Mouse (Mus musculus): ENCODE results near the gene Dnaaf2.
"Not testable (repeated sequence)": the region's sequence is repeated elsewhere in the genome, so short reads cannot be mapped to it uniquely, and the experiment has no call there.

Gene Dnaaf2

DNA sequence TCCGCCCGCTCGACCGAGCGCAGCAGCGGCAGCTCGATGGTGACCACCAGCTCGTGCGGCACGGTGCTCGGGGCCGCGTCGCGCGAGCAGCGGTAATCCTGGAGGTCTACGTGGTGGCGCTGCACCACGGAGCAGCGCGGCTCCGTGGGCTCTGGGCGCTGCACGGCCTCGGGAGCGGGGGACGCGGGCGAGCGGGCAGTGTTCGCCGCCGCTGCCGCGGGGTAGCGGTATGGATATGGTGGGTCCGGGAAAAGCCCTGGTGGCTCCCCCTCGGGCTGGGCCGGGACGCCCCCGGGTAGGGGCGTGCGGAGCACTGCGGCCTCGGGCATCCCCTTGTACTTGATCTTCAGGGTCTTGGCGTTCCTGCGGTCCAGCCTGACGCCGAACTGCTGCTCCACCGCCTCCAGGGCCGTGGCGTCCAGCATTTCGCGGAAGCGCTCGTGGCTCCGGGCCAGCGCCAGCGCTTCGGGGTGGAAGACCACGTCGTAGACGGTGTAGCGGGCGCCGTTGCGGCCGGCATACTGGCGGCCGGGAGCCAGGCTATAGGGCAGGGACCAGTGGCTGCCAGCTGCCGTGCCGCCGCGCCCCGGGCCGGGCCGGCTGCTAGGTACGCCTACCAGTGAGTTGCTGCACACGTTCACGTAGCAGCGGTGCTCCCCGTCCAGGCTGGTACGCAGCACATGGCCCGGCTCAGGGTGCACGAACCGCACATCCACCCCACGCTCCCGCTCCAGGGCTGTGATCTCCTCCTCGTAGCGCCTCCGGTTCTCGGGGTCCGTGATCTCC is 658 bp downstream of the Dnaaf2 start:
- DNase-seq, result peak; percentile 61

DNA sequence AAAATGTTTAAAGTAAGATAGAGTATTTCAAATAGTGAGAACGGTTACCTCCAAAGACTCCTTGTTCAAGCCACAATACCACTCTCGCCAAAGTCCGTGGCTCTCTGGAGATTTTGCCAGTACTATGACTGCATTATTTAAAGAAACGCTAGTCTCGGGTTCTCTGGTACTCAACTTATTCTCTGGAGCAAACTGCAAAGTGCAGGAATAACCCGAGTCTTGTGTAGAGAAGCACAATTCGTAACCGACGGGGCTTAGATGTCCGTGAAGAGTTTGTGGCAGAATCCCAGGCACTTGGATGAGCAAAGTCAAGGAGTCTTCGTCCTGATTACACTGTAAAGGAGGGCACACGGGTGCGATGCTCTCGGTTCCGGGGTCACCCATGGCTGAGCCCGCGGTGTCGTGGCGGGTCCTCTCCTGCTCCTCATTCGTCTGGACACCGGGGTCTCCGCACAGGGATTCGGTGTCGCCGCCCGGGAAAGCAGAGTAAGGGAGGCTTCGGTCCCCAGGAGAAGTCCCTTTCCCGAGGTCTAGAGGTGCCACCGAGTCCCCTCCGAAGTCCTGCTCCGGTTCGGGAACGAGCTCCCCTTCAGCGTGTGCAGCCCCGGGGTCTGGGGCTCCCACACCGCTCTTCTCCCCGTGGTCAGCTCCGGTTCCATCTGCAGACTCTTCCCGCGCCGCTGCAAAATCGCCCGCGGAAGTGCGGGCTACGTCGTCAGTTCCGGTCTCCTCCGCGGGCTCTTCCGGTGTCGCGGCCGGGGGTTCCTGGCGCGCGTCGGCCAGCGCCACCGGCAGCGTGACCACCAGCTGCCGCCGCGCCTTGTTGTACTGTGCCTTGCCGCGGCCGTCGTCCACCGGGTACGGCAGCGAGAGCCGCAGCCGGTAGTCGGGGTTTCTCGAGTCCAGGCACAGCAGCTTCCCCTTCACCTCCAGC is 1.5 kb downstream of the Dnaaf2 start, which contains the start of gene Gm49383:
Gene Gm49383 (minus strand): TSS at position 661 of the 934 bp plus-strand sequence.
- DNase-seq, result peak; percentile 59

DNA sequence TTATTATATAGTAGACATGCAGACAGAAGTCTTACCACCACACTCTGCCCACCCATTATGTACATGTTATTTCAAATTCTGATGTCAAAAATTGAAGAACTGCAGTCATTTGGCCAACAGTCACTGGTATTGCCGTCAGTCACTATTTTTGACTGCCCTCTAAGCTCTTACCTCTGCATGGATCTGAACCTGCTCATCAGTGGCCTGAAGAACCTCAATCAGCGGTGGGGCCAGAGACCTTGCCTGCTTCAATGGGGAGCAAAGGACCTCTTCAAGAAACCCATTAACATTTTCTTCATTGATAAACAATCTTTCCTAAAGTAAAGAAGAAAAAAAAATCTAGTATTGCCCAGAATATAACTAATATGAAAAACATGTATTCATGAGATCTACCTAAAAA is 5.6 kb downstream of the Dnaaf2 start:
- DNase-seq, result no peak

DNA sequence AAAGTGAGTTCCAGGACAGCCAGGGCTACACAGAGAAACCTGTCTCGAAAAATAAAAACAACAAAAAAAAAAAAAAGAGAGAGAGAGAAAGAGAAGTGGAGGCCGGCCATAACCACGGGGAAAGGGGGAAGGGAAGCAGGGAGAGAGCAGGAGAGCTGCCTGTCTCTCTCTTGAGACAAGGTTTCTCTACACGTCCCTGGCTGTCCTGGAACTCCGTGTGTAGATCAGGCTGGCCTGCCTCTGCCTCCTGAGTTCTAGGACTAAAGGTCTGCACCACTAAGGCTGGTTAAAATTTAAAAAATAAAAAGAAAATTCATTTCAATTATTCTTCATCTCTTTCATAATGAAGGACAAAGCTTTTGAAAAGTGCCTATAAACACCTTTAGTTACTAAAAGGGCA is 6.8 kb downstream of the Dnaaf2 start:
- DNase-seq, result no peak

DNA sequence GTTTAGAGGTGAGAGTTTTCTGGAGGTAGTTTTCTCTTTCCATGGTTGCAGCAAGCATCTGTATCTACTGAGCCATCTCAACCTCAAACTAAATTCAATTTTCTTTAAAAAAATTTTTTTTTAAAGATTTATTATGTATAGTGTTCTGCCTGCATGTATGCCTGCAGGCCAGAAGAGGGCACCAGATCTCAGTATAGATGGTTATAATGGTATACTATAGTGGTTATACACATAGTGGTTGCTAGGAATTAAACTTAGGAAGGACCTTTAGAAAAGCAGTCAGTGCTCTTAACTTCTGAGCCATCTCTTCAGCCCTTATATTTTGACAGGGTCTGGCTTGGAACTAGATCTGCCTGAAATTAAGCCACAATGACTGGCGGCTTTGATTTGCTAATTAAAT is 7.7 kb downstream of the Dnaaf2 start:
- no peak for DNase-seq

DNA sequence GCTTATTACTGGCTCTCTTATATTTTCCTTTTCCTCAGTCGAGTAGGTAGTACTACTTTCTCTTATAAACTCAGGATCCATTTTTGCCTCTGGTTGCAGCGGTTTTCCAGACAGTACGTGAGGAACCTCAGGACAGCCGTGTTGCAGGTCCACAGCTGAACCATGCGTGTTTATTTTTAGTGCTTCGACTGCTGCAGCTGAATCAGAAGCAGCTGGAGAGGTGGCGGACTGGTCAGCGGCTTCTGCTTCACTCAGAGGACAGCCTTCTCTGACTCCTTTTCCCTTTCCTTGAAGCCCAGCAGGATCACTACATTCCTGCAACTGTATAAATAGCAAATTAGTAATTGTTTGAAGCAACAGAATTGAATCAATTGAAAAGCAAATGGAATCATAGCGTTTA is 8.2 kb downstream of the Dnaaf2 start:
- no peak for DNase-seq

DNA sequence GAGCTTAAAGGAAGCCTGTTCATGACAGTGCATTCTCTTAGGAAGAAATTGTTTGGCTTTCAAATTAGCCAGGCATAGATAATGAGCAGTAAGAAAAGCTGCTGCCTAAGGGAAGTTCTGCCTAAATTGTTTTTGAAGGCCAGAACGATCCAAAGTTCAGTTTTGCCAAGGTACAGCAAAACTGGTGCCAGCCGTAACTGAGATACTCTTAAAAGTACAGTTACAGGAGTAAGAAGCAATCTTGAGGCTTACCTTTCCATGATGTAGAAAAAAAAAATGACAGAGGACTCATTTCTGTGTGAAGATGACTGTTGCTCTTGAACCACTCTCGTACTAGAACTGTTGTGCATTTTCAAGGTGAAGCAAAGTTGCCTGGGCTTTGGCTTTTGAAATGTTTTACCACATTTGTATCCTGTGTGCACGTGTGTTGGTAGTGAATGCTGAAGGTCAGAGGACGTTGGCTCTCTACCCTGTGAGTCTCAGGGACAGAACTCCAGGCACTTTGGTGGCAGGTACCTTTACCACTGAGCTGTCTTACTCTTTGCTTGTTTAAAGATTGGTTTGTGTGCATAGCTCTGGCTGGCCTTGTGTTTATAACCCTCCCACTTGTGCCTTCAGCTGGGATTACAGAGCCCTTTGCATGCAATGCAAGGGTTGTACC is 11.3 kb downstream of the Dnaaf2 start:
- no peak for DNase-seq

DNA sequence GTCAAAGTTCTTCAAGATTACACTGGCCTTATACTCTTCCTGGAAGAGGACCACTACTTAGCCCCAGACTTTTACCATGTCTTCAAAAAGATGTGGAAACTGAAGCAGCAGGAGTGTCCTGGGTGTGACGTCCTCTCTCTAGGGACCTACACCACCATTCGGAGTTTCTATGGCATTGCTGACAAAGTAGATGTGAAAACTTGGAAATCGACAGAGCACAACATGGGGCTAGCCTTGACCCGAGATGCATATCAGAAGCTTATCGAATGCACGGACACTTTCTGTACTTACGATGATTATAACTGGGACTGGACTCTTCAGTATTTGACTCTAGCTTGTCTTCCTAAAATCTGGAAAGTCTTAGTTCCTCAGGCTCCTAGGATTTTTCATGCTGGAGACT is 12.9 kb downstream of the Dnaaf2 start:
- DNase-seq, result no peak

DNA sequence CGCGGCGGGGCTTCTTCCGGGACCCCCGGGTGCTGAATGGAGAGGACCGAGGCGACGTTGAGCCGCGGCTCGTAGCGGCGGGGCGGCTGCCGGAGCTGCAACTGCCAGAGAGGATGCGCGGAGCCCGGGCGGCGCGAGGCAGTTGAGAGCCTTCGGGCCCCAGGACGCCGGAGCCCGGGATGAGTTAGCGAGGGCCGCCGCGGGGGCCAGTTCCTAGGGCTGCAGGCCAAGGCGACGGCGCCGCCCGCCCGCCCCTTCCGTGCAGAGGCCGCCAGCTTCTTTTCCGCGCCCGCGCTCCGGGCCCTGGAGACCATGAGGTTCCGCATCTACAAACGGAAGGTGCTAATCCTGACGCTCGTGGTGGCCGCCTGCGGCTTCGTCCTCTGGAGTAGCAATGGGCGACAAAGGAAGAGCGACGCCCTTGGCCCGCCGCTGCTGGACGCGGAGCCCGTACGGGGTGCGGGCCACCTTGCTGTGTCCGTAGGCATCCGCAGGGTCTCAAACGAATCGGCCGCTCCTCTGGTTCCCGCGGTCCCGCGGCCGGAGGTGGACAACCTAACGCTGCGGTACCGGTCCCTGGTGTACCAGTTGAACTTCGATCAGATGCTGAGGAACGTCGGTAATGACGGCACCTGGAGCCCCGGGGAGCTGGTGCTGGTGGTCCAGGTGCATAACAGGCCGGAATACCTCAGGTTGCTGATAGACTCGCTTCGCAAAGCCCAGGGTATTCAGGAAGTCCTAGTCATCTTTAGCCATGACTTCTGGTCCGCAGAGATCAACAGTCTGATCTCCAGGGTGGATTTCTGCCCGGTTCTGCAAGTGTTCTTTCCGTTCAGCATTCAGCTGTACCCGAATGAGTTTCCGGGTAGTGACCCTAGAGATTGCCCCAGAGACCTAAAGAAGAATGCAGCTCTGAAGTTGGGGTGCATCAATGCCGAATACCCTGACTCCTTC is 13.6 kb downstream of the Dnaaf2 start:
- no peak for DNase-seq

DNA sequence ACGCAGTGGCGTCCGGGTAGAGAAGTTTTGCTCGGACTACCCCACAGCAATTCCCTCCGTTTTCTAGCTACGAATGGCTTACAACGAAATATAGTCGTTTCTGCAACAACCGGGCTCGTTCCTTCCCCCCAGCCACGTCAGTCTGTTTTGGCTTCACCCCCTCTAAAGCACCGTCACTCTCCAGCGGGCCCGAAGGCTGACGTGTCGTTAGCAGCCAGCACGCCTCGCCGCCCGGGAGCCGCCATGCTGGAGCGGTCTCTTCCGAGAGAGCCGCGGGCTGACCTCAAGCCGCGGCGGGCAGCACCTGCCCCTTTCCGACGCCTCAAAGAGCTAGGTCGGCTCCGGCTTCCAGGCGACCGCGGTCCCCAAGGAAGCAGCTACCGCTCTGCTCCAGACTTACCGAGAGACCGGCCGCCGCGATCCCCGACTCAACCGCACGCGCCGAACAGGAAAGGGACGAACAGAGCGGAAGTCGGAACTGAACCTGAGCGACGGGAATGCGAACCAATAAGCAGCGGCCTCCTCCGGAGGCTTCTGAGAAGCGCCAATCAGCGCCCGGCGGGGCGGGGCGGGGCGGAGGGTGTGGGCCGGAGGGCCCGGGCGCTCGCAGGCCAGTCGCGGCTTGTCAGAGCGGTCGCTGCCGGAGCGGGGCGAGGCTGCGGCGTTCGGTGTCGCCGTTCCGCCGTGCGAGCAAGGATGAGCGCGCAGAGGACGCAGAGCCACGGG is 14.5 kb downstream of the Dnaaf2 start, which contains the start of the genes Rpl36al and Mgat2:
Gene Rpl36al (minus strand): TSS at position 501 of the 726 bp plus-strand sequence.
Gene Mgat2 (plus strand): TSS at position 575 of the 726 bp plus-strand sequence.
- DNase-seq, result peak; percentile 99

DNA sequence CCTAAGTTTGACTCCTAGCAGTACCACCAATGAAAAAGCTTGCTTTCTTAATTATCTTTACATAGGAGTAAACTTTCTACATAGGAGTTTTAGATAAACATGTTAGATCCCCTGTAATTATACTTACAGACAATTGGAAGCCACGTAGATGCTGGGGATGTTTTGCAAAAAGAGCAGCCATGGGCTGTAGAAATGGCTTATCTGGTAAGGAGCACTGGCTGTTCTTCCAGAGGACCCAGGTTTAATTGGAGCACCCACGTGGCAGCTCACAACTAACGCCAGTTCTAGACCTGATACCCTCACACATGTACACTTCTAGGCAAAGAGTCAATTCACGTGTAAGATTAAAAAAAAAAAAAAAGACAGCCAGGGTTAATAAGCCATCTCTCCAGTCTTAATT is 16.4 kb downstream of the Dnaaf2 start:
- no peak for DNase-seq

DNA sequence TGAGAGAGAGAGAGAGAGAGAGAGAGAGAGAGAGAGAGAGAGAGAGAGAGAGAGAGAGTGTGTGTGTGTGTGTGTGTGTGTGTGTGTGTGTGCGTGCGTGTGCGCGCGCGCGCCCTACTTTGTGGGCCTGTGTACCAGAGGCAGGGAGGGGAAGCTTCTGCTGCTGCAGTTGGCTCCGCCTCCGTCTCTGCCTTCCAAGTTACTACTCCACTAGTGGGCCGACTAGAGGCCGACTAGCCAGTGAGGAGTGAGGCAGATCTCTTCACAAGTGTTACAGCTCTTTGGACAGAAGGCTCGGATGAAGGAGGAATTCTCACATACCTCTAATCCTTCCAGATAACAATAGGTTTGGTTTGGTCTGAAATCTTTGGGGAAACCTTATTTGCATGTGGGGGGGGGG is 18.9 kb downstream of the Dnaaf2 start:
- DNase-seq, result no peak

DNA sequence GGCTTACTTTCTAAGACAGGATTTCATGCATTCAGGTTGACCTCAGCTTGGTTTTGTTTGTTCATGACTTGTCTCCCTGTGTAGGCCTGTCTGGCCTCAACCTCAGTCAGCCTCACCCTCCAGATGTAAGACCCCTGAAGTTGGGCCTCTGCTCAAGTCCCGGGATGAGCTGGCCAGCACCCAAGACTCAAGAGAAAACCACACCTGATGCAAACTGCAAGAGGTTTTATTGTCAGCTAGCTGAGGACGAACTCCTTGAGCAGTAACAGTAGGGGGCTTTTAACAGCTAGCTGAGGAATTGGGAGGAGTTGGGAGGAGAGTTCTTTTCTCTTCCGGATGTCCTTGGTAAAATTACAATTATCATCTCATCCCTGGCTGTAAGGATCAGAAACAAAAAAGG is 20.7 kb downstream of the Dnaaf2 start:
- no peak for DNase-seq

DNA sequence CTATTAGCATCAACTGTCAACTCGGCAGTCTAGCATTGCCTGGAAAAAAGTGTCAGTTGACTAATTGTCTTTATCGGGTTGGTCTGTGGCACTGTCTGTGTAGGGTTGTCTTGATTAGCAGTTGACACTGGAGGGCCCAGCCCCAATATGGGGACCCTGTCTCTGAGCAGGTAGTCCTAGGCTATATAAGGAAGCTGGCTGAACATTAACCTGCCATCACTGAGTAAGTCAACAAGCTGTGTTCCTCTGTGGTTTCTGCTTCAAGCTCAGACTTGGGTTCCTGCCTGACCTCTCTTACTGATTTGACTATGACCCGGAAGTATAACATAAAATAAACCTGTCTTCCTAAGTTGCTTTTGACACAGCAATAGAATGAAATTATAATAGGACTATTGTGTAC is 22.3 kb downstream of the Dnaaf2 start:
- no peak for DNase-seq

DNA sequence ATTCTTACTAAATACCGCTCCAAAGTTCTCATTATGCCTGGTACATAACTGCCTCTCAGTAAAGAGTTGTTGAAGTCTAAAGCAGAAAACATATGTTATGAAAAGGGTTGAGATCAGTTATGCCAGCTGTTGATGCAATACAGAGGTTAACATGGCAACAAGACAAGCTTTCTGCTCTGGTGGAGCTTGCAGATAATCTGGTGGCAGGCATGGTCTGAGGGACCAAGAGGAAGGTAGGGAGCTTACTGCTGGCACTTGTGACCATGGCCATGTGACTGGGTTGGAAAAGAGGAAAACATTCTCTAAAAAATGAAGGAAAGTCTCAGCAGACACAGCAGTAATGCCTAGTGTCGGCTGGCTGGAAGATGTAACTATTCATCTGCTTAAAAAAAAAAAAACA is 26.9 kb downstream of the Dnaaf2 start:
- DNase-seq, result no peak

DNA sequence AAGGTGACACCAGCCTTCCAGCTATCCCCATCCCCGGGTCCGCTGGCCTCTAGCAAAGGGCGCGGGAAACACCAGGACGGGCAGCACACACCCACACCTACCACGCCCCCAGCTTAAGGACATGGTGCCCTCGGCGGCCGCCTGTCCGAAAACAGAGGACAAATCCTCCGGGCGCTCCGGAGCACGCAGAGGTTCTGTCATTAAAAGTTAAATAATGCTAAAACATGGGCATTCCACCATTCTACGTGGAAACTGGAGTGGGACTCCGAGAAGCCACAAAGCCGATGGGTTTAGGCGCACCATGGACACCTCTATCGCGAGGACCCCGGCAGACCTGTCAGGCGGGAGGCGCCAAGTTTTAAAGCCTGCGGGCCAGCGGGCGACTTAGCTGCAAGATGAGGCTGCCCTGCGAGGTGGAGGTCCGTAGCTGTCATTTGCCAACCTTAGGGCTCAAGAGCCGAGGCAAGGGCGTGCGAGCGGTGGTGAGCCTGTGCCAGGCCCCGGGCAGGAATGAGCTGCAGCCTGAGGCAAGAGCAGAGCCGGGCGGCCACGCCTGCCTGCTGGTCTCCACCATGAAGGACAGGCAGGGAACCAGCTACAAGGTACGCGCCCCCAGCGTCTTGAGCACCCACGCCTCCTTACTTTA is 29.6 kb downstream of the Dnaaf2 start, which contains the start of gene Lrr1:
Gene Lrr1 (plus strand): TSS at position 354 of the 646 bp plus-strand sequence.
- DNase-seq, result peak; percentile 87

DNA sequence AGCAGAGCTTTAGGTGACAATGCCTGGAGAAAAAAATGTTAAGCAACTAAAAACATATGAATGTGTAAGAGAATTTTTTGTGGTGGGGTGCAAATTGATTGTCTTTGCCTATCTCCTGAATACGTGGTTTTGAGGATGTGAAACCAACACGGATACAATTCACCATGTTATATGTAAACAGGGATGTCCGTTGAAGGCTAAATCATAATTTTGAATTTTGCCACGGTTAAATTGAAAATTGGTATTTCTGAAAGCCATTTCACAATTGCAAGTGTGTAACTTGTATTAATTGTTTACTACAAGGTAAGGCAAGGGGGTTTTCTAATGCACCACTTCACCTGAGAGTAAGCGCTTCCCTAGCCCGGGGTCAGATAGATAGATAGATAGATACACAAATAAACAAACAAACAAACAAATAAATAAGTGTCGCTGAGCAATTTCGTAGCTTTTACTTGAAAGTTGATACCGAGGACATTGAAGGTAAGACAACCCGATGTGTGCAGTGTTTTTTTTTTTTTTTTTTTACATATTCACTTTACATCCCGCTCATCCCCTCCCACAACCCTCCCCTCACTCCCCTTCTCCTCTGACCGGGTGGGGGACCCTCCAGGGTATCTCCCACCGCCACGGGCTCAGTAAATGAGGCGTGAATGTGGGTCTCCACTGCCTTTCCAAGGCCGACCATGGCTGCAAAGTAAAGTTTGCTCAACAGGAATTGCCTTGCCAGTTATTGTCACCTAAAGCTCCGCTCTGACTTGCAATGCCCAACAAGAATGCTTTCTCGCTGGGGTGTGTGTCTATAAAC is 30.4 kb downstream of the Dnaaf2 start:
- DNase-seq, result no peak

DNA sequence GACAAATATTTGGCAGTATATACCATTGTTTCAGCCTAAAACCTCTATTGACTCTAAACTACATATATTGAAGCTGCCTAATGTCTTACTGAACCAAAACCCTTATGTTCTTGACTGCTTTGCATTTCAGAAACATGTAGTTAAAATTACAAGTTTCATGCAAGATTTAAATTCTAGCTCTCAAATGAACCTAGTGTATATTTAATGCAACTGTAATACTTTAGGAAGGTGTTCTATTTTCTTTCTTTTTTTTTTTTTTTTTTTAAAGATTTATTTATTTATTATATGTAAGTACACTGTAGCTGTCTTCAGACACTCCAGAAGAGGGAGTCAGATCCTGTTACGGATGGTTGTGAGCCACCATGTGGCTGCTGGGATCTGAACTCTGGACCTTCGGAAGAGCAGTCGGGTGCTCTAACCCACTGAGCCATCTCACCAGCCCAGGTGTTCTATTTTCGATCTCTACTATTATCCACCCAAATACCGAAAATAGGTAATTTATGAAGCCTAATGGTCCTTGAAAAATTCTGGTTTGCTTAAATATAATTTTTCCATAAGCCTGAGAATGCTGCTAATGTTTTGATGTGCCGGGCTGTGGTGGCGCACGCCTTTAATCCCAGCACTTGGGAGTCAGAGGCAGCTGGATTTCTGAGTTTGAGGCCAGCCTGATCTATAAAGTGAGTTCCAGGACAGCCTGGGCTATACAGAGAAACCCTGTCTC is 31.2 kb downstream of the Dnaaf2 start:
- DNase-seq, result not testable (repeated sequence)

DNA sequence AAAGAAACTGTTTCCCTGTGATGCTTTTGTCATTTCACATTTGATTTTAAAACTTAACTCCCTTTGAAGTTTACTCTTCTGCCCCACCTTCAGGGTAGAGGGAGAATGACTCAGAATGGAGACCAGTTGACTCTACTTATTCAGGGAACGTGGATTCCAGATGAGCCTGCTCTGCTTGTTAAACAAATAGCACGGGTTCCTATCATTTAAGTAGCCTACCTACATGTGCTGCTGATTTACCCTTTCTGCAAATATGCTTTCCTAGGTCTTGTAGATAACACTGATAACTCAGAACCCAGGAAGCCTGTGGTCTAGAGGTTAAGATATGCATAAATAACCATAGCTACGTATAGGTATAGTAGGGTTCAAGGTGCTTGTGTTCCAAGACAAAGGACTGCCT is 33.3 kb downstream of the Dnaaf2 start:
- no peak for DNase-seq
